Mouse (Mus musculus) thymus, adult 2 months (tissue): Measurements from ENCODE around the gene BC049715. TPM values are rescaled to one million over a fixed set of nuclear protein-coding genes. Genes with fewer than 3 reads are reported as not detected.

Experiments
- DNase-seq: peaks from one replicate; pipeline ENCODE4 v3.0.0; 2021
- H3K27ac ChIP-seq: fragments of 200-500 bp; 2 replicates; pipeline ENCODE4 v1.5.1; 2012; ENCODE audit warnings: low read length, control low read depth; ENCODE audit not compliant: control insufficient read depth, insufficient read depth
- H3K27me3 ChIP-seq: fragments of 200-500 bp; 2 replicates; pipeline ENCODE4 v1.6.1; 2012; ENCODE audit warnings: mild to moderate bottlenecking, low read length, moderate library complexity, mixed read lengths; ENCODE audit not compliant: control insufficient read depth, insufficient read depth
- H3K36me3 ChIP-seq: fragments of 200-500 bp; 2 replicates; pipeline ENCODE4 v1.6.1; 2012; ENCODE audit warnings: mild to moderate bottlenecking, low read length, moderate library complexity; ENCODE audit not compliant: control insufficient read depth, insufficient read depth
- H3K4me1 ChIP-seq: fragments of 200-500 bp; replicated peaks from 2 replicates; pipeline ENCODE4 v1.6.1; 2012; ENCODE audit warnings: low read length; ENCODE audit not compliant: control insufficient read depth, insufficient read depth
- H3K4me3 ChIP-seq: fragments of 200-500 bp; 2 replicates; pipeline ENCODE4 v1.5.1; 2012; ENCODE audit warnings: mild to moderate bottlenecking, low read length, control low read depth, moderate library complexity; ENCODE audit not compliant: control insufficient read depth, insufficient read depth
- CTCF ChIP-seq: fragments of 200-500 bp; IDR thresholded peaks from 2 replicates; pipeline ENCODE4 v1.5.1; 2012; ENCODE audit warnings: mild to moderate bottlenecking, control low read depth, low read length, moderate library complexity, borderline replicate concordance; ENCODE audit not compliant: control insufficient read depth, poor library complexity, insufficient read depth; ENCODE audit errors: extremely low read depth
- POLR2A ChIP-seq: fragments of 200-500 bp; IDR thresholded peaks from 2 replicates; pipeline ENCODE4 v1.6.1; 2012; ENCODE audit warnings: mild to moderate bottlenecking, low read length, control low read depth, moderate library complexity; ENCODE audit not compliant: control insufficient read depth, poor library complexity, insufficient read depth; ENCODE audit errors: extremely low read depth
- WGBS: fragments of 180-500 bp; shearing (Covaris S2); methylation state at CpG from one replicate; pipeline ENCODE4 v1.1.7; 2018; 5-methylcytosine and 5-hydroxymethylcytosine counted together
- polyA plus RNA-seq: library from polyadenylated mRNA; depleted of rRNA; stranded (reverse); fragments of >200 nt; gene quantifications from 2 replicates; pipeline ENCODE4 v1.2.3, GENCODE M21; 2012

Gene BC049715
- polyA plus RNA-seq, 1 experiment: 0.86 TPM

DNA sequence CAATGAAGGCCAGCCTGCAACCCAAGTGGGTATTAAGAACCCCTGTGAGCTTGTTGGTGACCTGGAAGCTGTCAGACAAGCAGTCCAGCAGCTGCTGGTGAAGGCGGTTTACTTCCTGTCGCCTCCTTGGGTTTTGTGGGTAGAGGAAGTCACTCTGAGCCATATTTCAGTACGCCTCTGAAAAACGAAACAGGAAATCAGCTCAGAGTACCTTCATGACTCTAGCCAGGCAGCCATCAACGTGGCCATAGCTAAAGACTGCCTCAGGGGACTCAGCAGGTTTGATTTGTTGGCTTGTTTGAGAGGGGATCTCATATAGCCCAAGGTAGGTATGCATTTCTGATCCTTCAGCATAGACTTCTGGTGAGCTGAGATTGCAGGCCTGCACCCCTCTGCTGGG is 4.3 kb downstream of the BC049715 start:
- DNase-seq: peak; percentile 43
- WGBS: 8% methylated on average over 5 of the region's 5 CpGs
- H3K4me1 ChIP-seq: peaks cover 15% of the 10 kb centered on the region
- no peak overlapping the region for H3K4me3 ChIP-seq
- no peak for TF ChIP-seq POLR2A
- no peak for TF ChIP-seq CTCF
- H3K27me3 ChIP-seq: no peaks in the 10 kb centered on the region
- H3K36me3 ChIP-seq: no peaks in the 10 kb centered on the region
- H3K27ac ChIP-seq: peak overlapping the region; percentile 60

DNA sequence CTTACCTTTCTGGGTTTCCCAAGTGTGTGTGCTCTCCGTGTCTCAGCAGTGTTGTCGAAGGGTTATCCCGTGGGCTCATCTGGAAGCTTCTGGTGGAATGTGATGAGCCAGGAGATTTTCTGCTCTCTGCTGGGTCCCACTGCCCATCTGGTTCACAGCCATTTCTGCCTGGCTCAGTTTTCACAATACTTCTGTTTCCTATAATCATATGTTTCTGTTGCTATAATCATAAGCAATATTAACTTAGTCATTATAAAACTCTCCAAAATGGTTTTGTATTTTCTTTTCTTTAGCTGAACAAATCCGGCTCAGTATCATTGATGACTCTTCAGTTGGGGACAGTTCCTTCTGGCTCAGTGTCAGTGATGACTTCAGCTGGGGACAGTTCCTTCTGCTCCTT is 7.9 kb downstream of the BC049715 start, which contains the start of gene Smco3:
TSS of gene Smco3 (minus strand) at position 101 of the 400 bp plus-strand sequence.
- Histone ChIP-seq H3K27me3 (no peaks in the 10 kb centered on the region), H3K4me3 (no peak within 1 kb of the TSS), H3K4me1 (peaks cover 15% of the 10 kb centered on the region), H3K36me3 (no peaks in the 10 kb centered on the region), H3K27ac (no peak within 1 kb of the TSS)
- TF ChIP-seq POLR2A (no peak), CTCF (no peak)
- no peak for DNase-seq
- 90% methylated on average over 4 of the region's 4 CpGs for WGBS

DNA sequence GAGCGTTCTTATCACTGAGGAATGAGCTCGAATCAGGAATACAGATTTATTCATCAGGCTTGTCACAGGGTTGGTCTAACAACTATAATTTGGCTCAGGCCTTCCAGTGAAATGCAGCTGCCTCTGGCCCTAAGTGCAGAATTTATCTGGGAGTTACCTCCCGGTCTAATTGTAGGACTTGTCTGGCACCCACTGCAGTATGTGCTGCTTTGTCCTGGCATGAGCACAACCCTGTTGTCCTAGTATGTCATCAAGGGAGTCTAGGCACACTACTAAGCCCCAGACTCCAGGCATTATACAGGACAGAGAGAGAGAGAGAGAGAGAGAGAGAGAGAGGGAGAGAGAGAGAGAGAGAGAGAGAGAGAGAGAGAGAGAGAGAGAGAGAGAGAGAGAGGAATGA is 9.9 kb downstream of the BC049715 start:
- Histone ChIP-seq H3K4me3 (no peak overlapping the region), H3K4me1 (0 out of 2 replicates have a peak, but pooled peaks cover 2% of the 10 kb centered on the region), H3K36me3 (no peaks in the 10 kb centered on the region), H3K27me3 (no peaks in the 10 kb centered on the region), H3K27ac (no peak overlapping the region)
- TF ChIP-seq CTCF: no peak
- no peak for TF ChIP-seq POLR2A
- DNase-seq: no peak
- 93% methylated on average over 3 of the region's 3 CpGs for WGBS

DNA sequence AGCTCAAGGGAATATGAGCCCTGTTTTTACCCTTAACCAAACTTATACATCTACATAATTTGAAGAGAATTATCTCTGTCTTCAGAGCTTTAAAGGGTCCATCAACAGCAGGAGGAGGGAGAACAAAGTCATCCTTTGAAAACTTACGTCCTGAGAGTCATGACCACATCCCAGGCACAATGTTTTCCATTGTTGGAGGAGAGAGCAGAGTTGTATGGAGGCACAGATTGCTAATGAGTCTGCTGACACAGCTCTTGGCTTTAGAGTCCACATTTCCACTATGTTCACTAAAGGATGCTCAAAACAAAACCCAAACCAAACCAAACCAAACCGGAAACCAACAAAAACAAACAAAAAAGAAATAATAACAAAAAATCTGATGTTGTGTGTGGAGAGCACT is 17.5 kb downstream of the BC049715 start:
- Histone ChIP-seq H3K27me3 (no peaks in the 10 kb centered on the region), H3K4me1 (peaks cover 5% of the 10 kb centered on the region), H3K36me3 (no peaks in the 10 kb centered on the region), H3K4me3 (no peak overlapping the region), H3K27ac (no peak overlapping the region)
- no peak for DNase-seq
- TF ChIP-seq POLR2A: no peak
- TF ChIP-seq CTCF: no peak
- 96% methylated on average over 2 of the region's 2 CpGs for WGBS

DNA sequence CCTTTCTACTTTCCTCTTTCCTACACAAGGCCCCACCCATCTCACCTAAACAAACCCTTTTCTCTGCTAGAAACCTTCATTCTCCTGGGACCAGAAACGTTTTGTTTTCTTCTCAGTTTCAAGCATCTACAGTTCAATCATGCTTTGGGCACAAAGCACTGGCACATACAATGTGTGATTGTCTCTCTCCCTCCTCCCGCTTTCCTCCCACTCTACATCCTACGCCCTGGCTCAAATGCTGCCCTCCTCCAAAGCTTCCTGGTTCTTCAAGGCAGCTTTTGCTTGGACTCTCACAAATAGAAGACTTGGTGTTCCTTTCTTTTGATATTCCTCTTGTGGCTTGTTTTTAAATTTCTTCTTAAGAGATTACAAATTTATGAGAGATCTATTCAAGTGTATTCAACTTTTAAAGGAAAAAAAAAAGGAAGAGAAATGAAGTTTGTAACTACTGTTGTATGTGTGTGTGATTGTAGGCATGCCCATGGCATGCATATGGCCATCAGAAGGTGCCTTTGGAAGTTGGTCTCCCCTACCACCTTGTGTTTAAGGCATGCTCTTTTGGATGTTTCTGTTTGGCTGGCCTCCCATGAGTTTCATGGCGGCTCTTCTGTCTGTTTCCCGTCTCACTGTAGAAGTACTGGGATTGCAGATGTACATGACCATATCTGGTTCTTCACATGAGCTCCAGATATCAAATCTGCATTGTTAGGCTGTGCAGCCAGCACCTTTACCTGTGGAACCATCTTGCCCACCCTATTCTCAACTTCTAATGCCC is 18.5 kb downstream of the BC049715 start:
- Histone ChIP-seq H3K36me3 (no peaks in the 10 kb centered on the region), H3K4me1 (peaks cover 11% of the 10 kb centered on the region), H3K27ac (no peak overlapping the region), H3K4me3 (no peak overlapping the region), H3K27me3 (no peaks in the 10 kb centered on the region)
- 93% methylated on average over 5 of the region's 5 CpGs for WGBS
- TF ChIP-seq POLR2A: no peak
- no peak for TF ChIP-seq CTCF
- DNase-seq: no peak

DNA sequence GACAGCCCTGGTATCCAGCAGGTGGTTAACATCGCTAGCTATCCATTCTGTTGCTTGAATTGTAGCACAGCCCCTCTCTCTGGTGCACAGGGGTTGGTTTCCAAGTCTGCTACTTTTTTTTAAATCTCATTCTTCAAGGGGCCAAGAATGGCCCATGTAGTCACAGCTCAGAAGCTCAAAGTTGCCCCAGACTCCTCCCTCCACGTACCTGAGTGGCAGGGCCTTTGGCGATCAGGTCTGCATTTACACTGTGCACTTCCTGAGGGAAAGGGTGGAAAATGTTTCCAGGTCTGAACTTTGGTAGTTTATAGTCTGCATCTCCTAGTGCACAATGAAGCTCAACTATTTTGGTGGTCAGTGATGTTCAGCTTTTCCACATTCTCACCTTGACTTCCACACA is 19.8 kb downstream of the BC049715 start:
- DNase-seq: no peak
- WGBS: 98% methylated on average over 3 of the region's 3 CpGs
- no peaks in the 10 kb centered on the region for H3K36me3 ChIP-seq
- TF ChIP-seq CTCF (no peak), POLR2A (no peak)
- H3K27ac ChIP-seq: no peak overlapping the region
- H3K4me1 ChIP-seq: peaks cover 17% of the 10 kb centered on the region
- H3K4me3 ChIP-seq: no peak overlapping the region
- H3K27me3 ChIP-seq: no peaks in the 10 kb centered on the region

DNA sequence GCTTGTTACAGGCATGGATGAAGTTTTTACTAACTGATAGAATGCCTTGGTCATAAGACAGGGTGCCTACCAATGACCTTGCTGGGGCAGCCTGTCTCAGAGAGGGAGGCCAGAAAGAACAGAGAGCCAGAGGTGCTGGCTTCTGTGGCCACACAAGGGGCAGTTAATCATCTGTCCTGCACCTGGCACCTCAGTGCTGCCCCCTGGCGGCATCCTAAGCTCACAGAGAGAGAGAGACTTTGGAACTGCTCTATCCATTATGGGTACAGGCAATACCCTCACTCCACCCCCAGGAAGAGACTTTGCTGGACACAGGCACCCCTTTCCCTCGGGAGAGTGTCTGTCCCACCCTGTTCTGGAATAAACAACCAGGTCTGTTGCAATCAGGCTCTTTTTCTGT is 20.4 kb downstream of the BC049715 start:
- no peak overlapping the region for H3K4me3 ChIP-seq
- H3K27me3 ChIP-seq: no peaks in the 10 kb centered on the region
- TF ChIP-seq POLR2A (no peak), CTCF (peak; percentile 84; the same call in 1 of the 2 replicates)
- peaks cover 22% of the 10 kb centered on the region for H3K4me1 ChIP-seq
- peak; percentile 63 for DNase-seq
- no peaks in the 10 kb centered on the region for H3K36me3 ChIP-seq
- 39% methylated on average over 2 of the region's 2 CpGs for WGBS
- H3K27ac ChIP-seq: no peak overlapping the region

DNA sequence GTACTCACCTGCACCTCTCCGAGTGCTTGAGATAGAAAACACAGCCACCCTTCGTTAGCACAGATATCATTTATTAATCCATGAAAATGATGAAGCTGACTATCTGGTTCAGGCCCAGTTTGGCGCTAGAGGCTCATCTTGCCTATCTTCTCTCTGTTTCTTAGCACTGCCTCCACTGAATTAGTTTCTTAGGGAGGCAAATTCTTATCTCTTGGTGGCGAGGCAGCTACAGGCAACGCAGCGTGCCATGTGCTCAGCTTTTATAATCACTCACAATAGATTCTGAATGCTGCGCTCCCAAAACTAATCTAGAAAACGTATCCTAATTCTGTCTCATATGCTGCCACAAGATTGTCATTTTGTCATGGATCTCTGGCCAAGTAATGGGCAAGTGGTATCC is 21.0 kb downstream of the BC049715 start:
- 96% methylated on average over 8 of the region's 8 CpGs for WGBS
- DNase-seq: no peak
- H3K4me3 ChIP-seq: no peak overlapping the region
- H3K4me1 ChIP-seq: peaks cover 24% of the 10 kb centered on the region
- H3K27ac ChIP-seq: no peak overlapping the region
- H3K36me3 ChIP-seq: no peaks in the 10 kb centered on the region
- TF ChIP-seq POLR2A (no peak), CTCF (no peak)
- no peaks in the 10 kb centered on the region for H3K27me3 ChIP-seq
